Mouse (Mus musculus) CH12.LX (cell line): Measurements from ENCODE around the gene Sowaha. TPM values are rescaled to one million over a fixed set of nuclear protein-coding genes. Genes with fewer than 3 reads are reported as not detected.

Source experiments
- DNase-seq: peaks from one replicate; pipeline ENCODE4 v3.0.0-alpha.2; 2013; ENCODE audit errors: extremely low read depth
- H3K27ac ChIP-seq: 2 replicates; pipeline ENCODE4 v1.5.1; 2012; ENCODE audit warnings: low read depth, mild to moderate bottlenecking, control low read depth, moderate library complexity; ENCODE audit not compliant: insufficient read depth
- H3K27me3 ChIP-seq: replicated peaks from 2 replicates; pipeline ENCODE3; 2012; ENCODE audit warnings: inconsistent platforms
- H3K36me3 ChIP-seq, 2 experiments: replicated peaks in 1 of 2; 2 replicates each; pipeline versions ENCODE3 to v1.6.1; 2012; ENCODE audit warnings: inconsistent platforms in 1 of 2, low read length in 1 of 2, mild to moderate bottlenecking in 1 of 2, mixed read lengths in 1 of 2, moderate library complexity in 1 of 2; ENCODE audit not compliant: control insufficient read depth in 1 of 2, insufficient read depth in 1 of 2
- H3K4me1 ChIP-seq, 2 experiments: 2 replicates each; pipeline ENCODE4 v1.6.1; 2012; ENCODE audit warnings: inconsistent platforms in 1 of 2, moderate library complexity in 1 of 2; ENCODE audit not compliant: insufficient read depth in 2 of 2, control insufficient read depth in 1 of 2
- H3K4me2 ChIP-seq: 2 replicates; pipeline ENCODE4 v1.6.1; 2012; ENCODE audit warnings: low read depth, mild to moderate bottlenecking, control low read depth; ENCODE audit not compliant: poor library complexity, insufficient read depth, severe bottlenecking
- H3K4me3 ChIP-seq, 3 experiments: fragments of 150-350 bp in 1 of 3; sonication (generic) in 1 of 3; replicated peaks in 1 of 3; 2 replicates each; pipeline versions ENCODE3 to v1.5.1; 2011 to 2012; ENCODE audit warnings: low read depth in 2 of 3, low read length in 2 of 3, mild to moderate bottlenecking in 2 of 3, moderate library complexity in 2 of 3, control low read depth in 1 of 3, improper control_type of control experiment in 1 of 3, inconsistent platforms in 1 of 3, mixed read lengths in 1 of 3; ENCODE audit not compliant: poor library complexity in 1 of 3
- H3K79me2 ChIP-seq: replicated peaks from 2 replicates; pipeline ENCODE4 v1.6.1; 2012; ENCODE audit warnings: mild to moderate bottlenecking, moderate library complexity; ENCODE audit not compliant: control insufficient read depth, poor library complexity, insufficient read depth, severe bottlenecking; ENCODE audit errors: extremely low read depth
- H3K9ac ChIP-seq: 2 replicates; pipeline ENCODE4 v1.6.1; 2012; ENCODE audit warnings: low read depth, mild to moderate bottlenecking, control low read depth, moderate library complexity; ENCODE audit not compliant: insufficient read depth
- H3K9me3 ChIP-seq: replicated peaks from 2 replicates; pipeline ENCODE3; 2012; ENCODE audit warnings: low read length, inconsistent platforms, mixed read lengths
- CTCF ChIP-seq, 2 experiments: IDR thresholded peaks in 1 of 2; conservative IDR thresholded peaks in 1 of 2; 2 replicates each; pipeline ENCODE4 v1.5.1; 2011 to 2012; ENCODE audit warnings: low read depth in 2 of 2, low read length in 2 of 2, improper control_type of control experiment in 1 of 2, inconsistent platforms in 1 of 2, mild to moderate bottlenecking in 1 of 2, moderate library complexity in 1 of 2
- E2F4 ChIP-seq: IDR thresholded peaks from 2 replicates; pipeline ENCODE4 v1.6.1; 2011; ENCODE audit warnings: low read depth, low read length, improper control_type of control experiment; ENCODE audit not compliant: insufficient replicate concordance
- ELF1 ChIP-seq: IDR thresholded peaks from 2 replicates; pipeline ENCODE4 v1.6.1; 2014; ENCODE audit warnings: low read depth, mild to moderate bottlenecking, inconsistent platforms, low read length, improper control_type of control experiment
- ETS1 ChIP-seq: conservative IDR thresholded peaks from 2 replicates; pipeline ENCODE4 v1.6.1; 2012; ENCODE audit warnings: low read depth, mild to moderate bottlenecking, inconsistent platforms, low read length, improper control_type of control experiment, moderate library complexity
- IRF4 ChIP-seq: IDR thresholded peaks from 2 replicates; pipeline ENCODE4 v1.6.1; 2014; ENCODE audit warnings: low read depth, mild to moderate bottlenecking, inconsistent platforms, low read length, improper control_type of control experiment
- JUN ChIP-seq: IDR thresholded peaks from 2 replicates; pipeline ENCODE4 v1.6.1; 2011; ENCODE audit warnings: low read depth, mild to moderate bottlenecking, low read length, improper control_type of control experiment, moderate library complexity; ENCODE audit not compliant: insufficient read depth
- KAT2A ChIP-seq: IDR thresholded peaks from 2 replicates; pipeline ENCODE4 v1.6.1; 2012; ENCODE audit warnings: low read length, improper control_type of control experiment, inconsistent platforms; ENCODE audit not compliant: insufficient replicate concordance
- MAFK ChIP-seq: IDR thresholded peaks from 2 replicates; pipeline ENCODE4 v1.6.1; 2011; ENCODE audit warnings: low read length, improper control_type of control experiment; ENCODE audit not compliant: insufficient replicate concordance
- MAX ChIP-seq: IDR thresholded peaks from 2 replicates; pipeline ENCODE4 v1.6.1; 2011; ENCODE audit warnings: low read length, improper control_type of control experiment
- MEF2A ChIP-seq: IDR thresholded peaks from 2 replicates; pipeline ENCODE4 v1.6.1; 2014; ENCODE audit warnings: low read depth, mild to moderate bottlenecking, inconsistent platforms, low read length, improper control_type of control experiment, borderline replicate concordance
- MXI1 ChIP-seq: IDR thresholded peaks from 2 replicates; pipeline ENCODE4 v1.6.1; 2011; ENCODE audit warnings: mild to moderate bottlenecking, low read depth, low read length, improper control_type of control experiment
- MYC ChIP-seq: IDR thresholded peaks from 2 replicates; pipeline ENCODE4 v1.6.1; 2011; ENCODE audit warnings: low read depth, mild to moderate bottlenecking, improper control_type of control experiment, low read length
- PAX5 ChIP-seq: IDR thresholded peaks from 2 replicates; pipeline ENCODE4 v1.6.1; 2012; ENCODE audit warnings: low read length, inconsistent platforms, mixed read lengths
- POLR2A ChIP-seq: IDR thresholded peaks from 2 replicates; pipeline ENCODE4 v1.6.1; 2011; ENCODE audit warnings: low read depth, mild to moderate bottlenecking, improper control_type of control experiment, low read length
- RAD21 ChIP-seq: IDR thresholded peaks from 2 replicates; pipeline ENCODE4 v1.6.1; 2011; ENCODE audit warnings: low read depth, mild to moderate bottlenecking, low read length, improper control_type of control experiment, moderate library complexity
- SMC3 ChIP-seq: IDR thresholded peaks from 2 replicates; pipeline ENCODE4 v1.6.1; 2011; ENCODE audit warnings: low read depth, low read length, improper control_type of control experiment
- USF1 ChIP-seq: IDR thresholded peaks from 2 replicates; pipeline ENCODE4 v1.6.1; 2014; ENCODE audit warnings: low read depth, mild to moderate bottlenecking, inconsistent platforms, low read length, improper control_type of control experiment
- USF2 ChIP-seq: conservative IDR thresholded peaks from 2 replicates; pipeline ENCODE4 v1.6.1; 2011; ENCODE audit warnings: low read depth, low read length, improper control_type of control experiment
- ZKSCAN1 ChIP-seq: IDR thresholded peaks from 2 replicates; pipeline ENCODE4 v1.6.1; 2012; ENCODE audit warnings: low read depth, inconsistent platforms, low read length, improper control_type of control experiment, borderline replicate concordance
- ZNF384 ChIP-seq: IDR thresholded peaks from 2 replicates; pipeline ENCODE4 v1.6.1; 2012; ENCODE audit warnings: low read depth, low read length, improper control_type of control experiment, inconsistent platforms
- dilution Hi-C: fragments of 300-500 bp; cut with MboI; formaldehyde crosslinking; loops from 2 replicates; pipeline ENCODE4 v1.14.3; 2020; ENCODE audit warnings: low sequenced_read_pairs; ENCODE audit not compliant: extremely low pct_unique_long_range_greater_than_20kb, extremely low pct_ligation_motif_present
- in situ Hi-C: fragments of 300-500 bp; cut with MboI; formaldehyde crosslinking; loops from 3 replicates; pipeline ENCODE4 v1.14.3; 2019; ENCODE audit warnings: low sequenced_read_pairs, low pct_ligation_motif_present, low pct_unique_long_range_greater_than_20kb, mixed read lengths
- polyA plus RNA-seq: library from polyadenylated mRNA; unstranded; fragments of >175 nt; gene quantifications from 2 replicates; pipeline ENCODE4 v1.2.1, GENCODE M21; 2012; ENCODE audit warnings: low read depth; ENCODE audit not compliant: insufficient read length
- total RNA-seq, 2 experiments: library from RNA; depleted of rRNA; stranded (reverse); fragments of 300-350 nt in 1 of 2; fragments of >200 nt in 1 of 2; gene quantifications; 2 replicates each; pipeline ENCODE4 v1.2.3; 2012 to 2014

Gene Sowaha
- total and polyA plus RNA-seq, 3 experiments: not detected

DNA sequence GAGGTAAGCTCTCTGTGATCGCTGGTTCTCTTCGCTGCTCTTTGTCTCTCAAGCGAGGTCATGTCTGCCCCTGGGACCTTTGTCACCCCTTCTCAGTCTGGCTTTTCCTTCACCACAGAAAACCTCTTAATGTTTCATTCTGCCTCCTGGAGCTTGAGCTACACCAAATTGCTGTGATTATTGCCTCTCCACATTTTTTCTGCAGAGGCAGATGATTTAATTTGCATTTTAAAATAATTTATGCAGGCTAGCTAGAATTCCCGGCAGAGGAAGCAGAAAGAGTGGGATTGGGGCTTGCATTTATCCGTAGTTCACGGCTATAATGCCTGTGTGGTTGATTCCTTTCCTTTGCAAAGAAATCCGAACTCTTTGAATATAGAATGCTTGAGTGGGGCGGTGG is 4.5 kb downstream of the Sowaha start:
- DNase-seq: no peak
- in situ Hi-C loops (no loop called here), dilution Hi-C loops (no loop called here)
- H3K9me3 ChIP-seq: peaks cover 21% of the 10 kb centered on the region
- no peaks in the 10 kb centered on the region for H3K79me2 ChIP-seq
- peak overlapping the region; percentile 11; the same call in 1 of the 2 replicates for H3K4me2 ChIP-seq
- no peak overlapping the region for H3K4me3 ChIP-seq
- H3K4me1 ChIP-seq: no peaks in the 10 kb centered on the region
- H3K27me3 ChIP-seq: peaks cover 9% of the 10 kb centered on the region
- no peak overlapping the region for H3K9ac ChIP-seq
- TF ChIP-seq PAX5: no peak
- TF ChIP-seq ZKSCAN1: no peak
- no peak for TF ChIP-seq USF2
- TF ChIP-seq CTCF (conservative IDR thresholded peaks at IDR 0.05 in 1 of 2, IDR thresholded peaks at IDR 0.05 in 1 of 2; ENCODE audit: low read depth in 2 of 2, low read length in 2 of 2): no peak
- no peak for TF ChIP-seq ETS1
- no peak for TF ChIP-seq SMC3
- no peak for TF ChIP-seq JUN
- TF ChIP-seq MXI1: no peak
- TF ChIP-seq POLR2A: no peak
- no peak for TF ChIP-seq E2F4
- no peak for TF ChIP-seq MYC
- TF ChIP-seq MAFK: no peak
- TF ChIP-seq ELF1: no peak
- no peak for TF ChIP-seq IRF4
- TF ChIP-seq MAX: no peak
- no peak for TF ChIP-seq MEF2A
- TF ChIP-seq USF1: no peak
- TF ChIP-seq, all 38 proteins: peak for 0
- no peak overlapping the region for H3K27ac ChIP-seq
- H3K36me3 ChIP-seq: peaks cover 0 to 2% of the 10 kb centered on the region in 2 experiments

- dilution Hi-C loops (no loop called here), in situ Hi-C loops (loop anchor here (5.0 kb wide), 1 partner anchor 45 kb away; the partner anchor contains the start of gene Sept8)
- Histone ChIP-seq H3K4me2 (no peak overlapping the region), H3K4me1 (peaks cover 0 to 3% of the 10 kb centered on the region in 2 experiments; a peak in 1 of 4 replicates), H3K36me3 (no peaks in the 10 kb centered on the region), H3K4me3 (no peak overlapping the region), H3K27me3 (peaks cover 11% of the 10 kb centered on the region), H3K9ac (no peak overlapping the region), H3K27ac (no peak overlapping the region), H3K79me2 (no peaks in the 10 kb centered on the region), H3K9me3 (no peaks in the 10 kb centered on the region)
- TF ChIP-seq ZNF384: no peak
- TF ChIP-seq SMC3: peak; percentile 28
- no peak for TF ChIP-seq E2F4
- TF ChIP-seq RAD21: peak; percentile 38
- no peak for TF ChIP-seq JUN
- TF ChIP-seq KAT2A: no peak
- peak in 1 of 2 experiments; percentile 41; a peak in 2 of 4 replicates for TF ChIP-seq CTCF (conservative IDR thresholded peaks at IDR 0.05 in 1 of 2, IDR thresholded peaks at IDR 0.05 in 1 of 2; ENCODE audit: low read depth in 2 of 2, low read length in 2 of 2)
- no peak for DNase-seq
These were observed 7.4 kb downstream of the Sowaha start for GRCm38 (mm10) chr11:53472709-53473108.
